Mouse (Mus musculus) CH12.LX (cell line): Measurements from ENCODE around the gene St5. TPM values are rescaled to one million over a fixed set of nuclear protein-coding genes. Genes with fewer than 3 reads are reported as not detected.
A peak's percentile ranks its signal among the peaks of the same experiment; 100 is the strongest.

Experiments
- DNase-seq: peaks from one replicate; pipeline ENCODE4 v3.0.0-alpha.2; 2013; ENCODE audit errors: extremely low read depth
- H3K27ac ChIP-seq: 2 replicates; pipeline ENCODE4 v1.5.1; 2012; ENCODE audit warnings: low read depth, mild to moderate bottlenecking, control low read depth, moderate library complexity; ENCODE audit not compliant: insufficient read depth
- H3K27me3 ChIP-seq: replicated peaks from 2 replicates; pipeline ENCODE3; 2012; ENCODE audit warnings: inconsistent platforms
- H3K36me3 ChIP-seq, 2 experiments: replicated peaks in 1 of 2; 2 replicates each; pipeline versions ENCODE3 to v1.6.1; 2012; ENCODE audit warnings: inconsistent platforms in 1 of 2, low read length in 1 of 2, mild to moderate bottlenecking in 1 of 2, mixed read lengths in 1 of 2, moderate library complexity in 1 of 2; ENCODE audit not compliant: control insufficient read depth in 1 of 2, insufficient read depth in 1 of 2
- H3K4me1 ChIP-seq, 2 experiments: 2 replicates each; pipeline ENCODE4 v1.6.1; 2012; ENCODE audit warnings: inconsistent platforms in 1 of 2, moderate library complexity in 1 of 2; ENCODE audit not compliant: insufficient read depth in 2 of 2, control insufficient read depth in 1 of 2
- H3K4me2 ChIP-seq: 2 replicates; pipeline ENCODE4 v1.6.1; 2012; ENCODE audit warnings: low read depth, mild to moderate bottlenecking, control low read depth; ENCODE audit not compliant: poor library complexity, insufficient read depth, severe bottlenecking
- H3K4me3 ChIP-seq, 3 experiments: fragments of 150-350 bp in 1 of 3; sonication (generic) in 1 of 3; replicated peaks in 1 of 3; 2 replicates each; pipeline versions ENCODE3 to v1.5.1; 2011 to 2012; ENCODE audit warnings: low read depth in 2 of 3, low read length in 2 of 3, mild to moderate bottlenecking in 2 of 3, moderate library complexity in 2 of 3, control low read depth in 1 of 3, improper control_type of control experiment in 1 of 3, inconsistent platforms in 1 of 3, mixed read lengths in 1 of 3; ENCODE audit not compliant: poor library complexity in 1 of 3
- H3K79me2 ChIP-seq: replicated peaks from 2 replicates; pipeline ENCODE4 v1.6.1; 2012; ENCODE audit warnings: mild to moderate bottlenecking, moderate library complexity; ENCODE audit not compliant: control insufficient read depth, poor library complexity, insufficient read depth, severe bottlenecking; ENCODE audit errors: extremely low read depth
- H3K9ac ChIP-seq: 2 replicates; pipeline ENCODE4 v1.6.1; 2012; ENCODE audit warnings: low read depth, mild to moderate bottlenecking, control low read depth, moderate library complexity; ENCODE audit not compliant: insufficient read depth
- H3K9me3 ChIP-seq: replicated peaks from 2 replicates; pipeline ENCODE3; 2012; ENCODE audit warnings: low read length, inconsistent platforms, mixed read lengths
- BHLHE40 ChIP-seq: IDR thresholded peaks from 2 replicates; pipeline ENCODE4 v1.6.1; 2011; ENCODE audit warnings: mild to moderate bottlenecking, low read depth, low read length, improper control_type of control experiment
- CHD2 ChIP-seq: IDR thresholded peaks from 2 replicates; pipeline ENCODE4 v1.6.1; 2011; ENCODE audit warnings: low read length, improper control_type of control experiment
- ETS1 ChIP-seq: conservative IDR thresholded peaks from 2 replicates; pipeline ENCODE4 v1.6.1; 2012; ENCODE audit warnings: low read depth, mild to moderate bottlenecking, inconsistent platforms, low read length, improper control_type of control experiment, moderate library complexity
- GABPA ChIP-seq: IDR thresholded peaks from 2 replicates; pipeline ENCODE4 v1.6.1; 2012; ENCODE audit warnings: low read depth, low read length, improper control_type of control experiment, inconsistent platforms; ENCODE audit not compliant: insufficient replicate concordance
- JUN ChIP-seq: IDR thresholded peaks from 2 replicates; pipeline ENCODE4 v1.6.1; 2011; ENCODE audit warnings: low read depth, mild to moderate bottlenecking, low read length, improper control_type of control experiment, moderate library complexity; ENCODE audit not compliant: insufficient read depth
- MAFK ChIP-seq: IDR thresholded peaks from 2 replicates; pipeline ENCODE4 v1.6.1; 2011; ENCODE audit warnings: low read length, improper control_type of control experiment; ENCODE audit not compliant: insufficient replicate concordance
- MAX ChIP-seq: IDR thresholded peaks from 2 replicates; pipeline ENCODE4 v1.6.1; 2011; ENCODE audit warnings: low read length, improper control_type of control experiment
- MYC ChIP-seq: IDR thresholded peaks from 2 replicates; pipeline ENCODE4 v1.6.1; 2011; ENCODE audit warnings: low read depth, mild to moderate bottlenecking, improper control_type of control experiment, low read length
- RAD21 ChIP-seq: IDR thresholded peaks from 2 replicates; pipeline ENCODE4 v1.6.1; 2011; ENCODE audit warnings: low read depth, mild to moderate bottlenecking, low read length, improper control_type of control experiment, moderate library complexity
- dilution Hi-C: fragments of 300-500 bp; cut with MboI; formaldehyde crosslinking; loops from 2 replicates; pipeline ENCODE4 v1.14.3; 2020; ENCODE audit warnings: low sequenced_read_pairs; ENCODE audit not compliant: extremely low pct_unique_long_range_greater_than_20kb, extremely low pct_ligation_motif_present
- in situ Hi-C: fragments of 300-500 bp; cut with MboI; formaldehyde crosslinking; loops from 3 replicates; pipeline ENCODE4 v1.14.3; 2019; ENCODE audit warnings: low sequenced_read_pairs, low pct_ligation_motif_present, low pct_unique_long_range_greater_than_20kb, mixed read lengths
- polyA plus RNA-seq: library from polyadenylated mRNA; unstranded; fragments of >175 nt; gene quantifications from 2 replicates; pipeline ENCODE4 v1.2.1, GENCODE M21; 2012; ENCODE audit warnings: low read depth; ENCODE audit not compliant: insufficient read length
- total RNA-seq, 2 experiments: library from RNA; depleted of rRNA; stranded (reverse); fragments of 300-350 nt in 1 of 2; fragments of >200 nt in 1 of 2; gene quantifications; 2 replicates each; pipeline ENCODE4 v1.2.3; 2012 to 2014

St5 gene
- total and polyA plus RNA-seq, 3 experiments: 1.3 to 3.4 (median 1.6) TPM

- in situ Hi-C loops: no loop called here
- Histone ChIP-seq H3K27ac (no peak overlapping the region), H3K79me2 (no peaks in the 10 kb centered on the region)
These were observed 48.5 kb downstream of the St5 start for GRCm38 (mm10) chr7:109654871-109655270.

DNA sequence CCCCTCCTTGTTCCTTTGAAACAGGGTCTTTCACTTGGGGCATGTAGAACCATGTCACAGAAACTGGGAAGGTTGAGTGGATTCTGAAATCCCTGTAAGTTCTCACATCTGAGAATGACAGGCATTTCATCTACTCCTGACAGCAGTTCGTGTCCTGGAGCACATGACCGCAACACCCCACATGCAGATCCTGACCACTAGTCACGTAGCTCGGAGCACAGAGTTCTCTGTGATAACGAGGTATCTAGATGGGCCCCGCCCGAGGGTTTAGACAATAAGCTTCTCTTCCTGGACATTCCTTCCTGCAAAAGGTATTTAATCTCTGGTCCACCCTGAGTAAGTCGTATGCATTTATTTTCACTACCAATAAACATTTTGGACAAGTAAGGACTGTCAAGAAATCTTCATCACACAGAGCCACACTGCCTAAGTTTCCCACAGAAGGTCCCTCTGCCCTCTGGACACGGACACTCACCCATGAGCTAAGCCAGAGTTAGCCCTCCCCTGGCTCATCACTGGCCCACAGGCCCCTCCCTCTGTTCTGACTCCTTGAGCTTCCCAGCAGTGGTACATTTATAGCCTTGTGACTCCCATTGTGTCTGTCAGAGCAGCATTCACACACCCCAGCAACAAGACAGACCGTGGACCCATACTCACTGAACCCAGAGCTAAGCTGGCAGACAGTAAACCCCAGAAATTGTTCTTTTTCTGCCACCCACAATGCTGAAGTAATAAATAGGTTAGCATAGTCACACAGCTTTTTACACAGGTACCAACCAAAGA lies 54.4 kb downstream of the St5 start:
- in situ Hi-C loops (no loop called here), dilution Hi-C loops (no loop called here)
- DNase-seq: no peak
- Histone ChIP-seq H3K27me3 (no peaks in the 10 kb centered on the region), H3K79me2 (no peaks in the 10 kb centered on the region), H3K27ac (no peak overlapping the region), H3K9me3 (no peaks in the 10 kb centered on the region), H3K9ac (no peak overlapping the region), H3K4me2 (no peak overlapping the region), H3K4me1 (peaks cover 6 to 34% of the 10 kb centered on the region in 2 experiments), H3K4me3 (no peak overlapping the region), H3K36me3 (no peaks in the 10 kb centered on the region)
- no peak for TF ChIP-seq JUN

More at GRCm38 (mm10) chr7:109654871-109655270, 48.5 kb downstream of the St5 start:
- H3K4me3 ChIP-seq: no peak overlapping the region
- 0 out of 4 replicates have a peak, but pooled peaks cover 2 to 3% of the 10 kb centered on the region in 2 experiments for H3K4me1 ChIP-seq
- no peaks in the 10 kb centered on the region for H3K27me3 ChIP-seq
- no peak for DNase-seq
- no peak overlapping the region for H3K4me2 ChIP-seq
- TF ChIP-seq ETS1 (no peak), GABPA (no peak), BHLHE40 (peak; percentile 53)
- TF ChIP-seq, all 38 proteins: peak for 1
- dilution Hi-C loops: no loop called here
- Histone ChIP-seq H3K9ac (no peak overlapping the region), H3K9me3 (no peaks in the 10 kb centered on the region), H3K36me3 (no peaks in the 10 kb centered on the region)

- no peaks in the 10 kb centered on the region for H3K27me3 ChIP-seq
- dilution Hi-C loops: no loop called here
- H3K4me2 ChIP-seq: peak overlapping the region; percentile 23; the same call in 1 of the 2 replicates
- H3K9me3 ChIP-seq: no peaks in the 10 kb centered on the region
- in situ Hi-C loops: no loop called here
- H3K9ac ChIP-seq: no peak overlapping the region
- peak; percentile 21 for DNase-seq
- H3K36me3 ChIP-seq: no peaks in the 10 kb centered on the region
- no peak overlapping the region for H3K4me3 ChIP-seq
- TF ChIP-seq MAX (peak; percentile 88), BHLHE40 (peak; percentile 59; the same call in 1 of the 2 replicates), RAD21 (no peak), MAFK (no peak), MYC (peak; percentile 94), CHD2 (no peak)
- TF ChIP-seq, all 38 proteins: peak for 3
- H3K79me2 ChIP-seq: no peaks in the 10 kb centered on the region
- peaks cover 18 to 55% of the 10 kb centered on the region in 2 experiments for H3K4me1 ChIP-seq
- H3K27ac ChIP-seq: no peak overlapping the region
These were observed 56.8 kb downstream of the St5 start for GRCm38 (mm10) chr7:109646574-109646973.
